Mouse (Mus musculus): ENCODE measurements at regions not wholly inside any gene's neighbourhood (a gene's known extent, or its start where the extent isn't known, plus 50 kb on each side); places are given as distances from the start of the nearest gene placed in this dataset.

DNA sequence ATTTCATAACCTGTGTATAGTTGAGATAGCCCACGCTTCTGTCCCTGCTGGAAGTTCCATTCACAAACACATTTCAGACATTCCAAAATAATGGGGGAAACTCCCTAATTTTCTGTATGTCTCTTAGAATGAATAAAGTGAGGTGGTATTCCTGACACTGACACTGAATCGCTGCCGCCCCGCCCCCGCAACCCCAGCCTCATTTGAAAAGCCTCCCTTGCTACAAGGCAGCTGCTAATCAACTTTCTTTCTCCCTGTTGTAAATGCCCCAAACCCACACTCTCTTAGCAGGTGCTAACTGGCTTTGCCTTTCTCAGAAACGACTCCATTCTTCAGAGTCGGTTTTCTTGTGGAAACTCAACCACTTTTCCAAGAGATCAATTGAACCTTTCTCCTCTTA lies 66.4 kb upstream of the Zfp280d start:
- intact Hi-C loops (cut with DNase I), result no loop called here
- no peak for DNase-seq

DNA sequence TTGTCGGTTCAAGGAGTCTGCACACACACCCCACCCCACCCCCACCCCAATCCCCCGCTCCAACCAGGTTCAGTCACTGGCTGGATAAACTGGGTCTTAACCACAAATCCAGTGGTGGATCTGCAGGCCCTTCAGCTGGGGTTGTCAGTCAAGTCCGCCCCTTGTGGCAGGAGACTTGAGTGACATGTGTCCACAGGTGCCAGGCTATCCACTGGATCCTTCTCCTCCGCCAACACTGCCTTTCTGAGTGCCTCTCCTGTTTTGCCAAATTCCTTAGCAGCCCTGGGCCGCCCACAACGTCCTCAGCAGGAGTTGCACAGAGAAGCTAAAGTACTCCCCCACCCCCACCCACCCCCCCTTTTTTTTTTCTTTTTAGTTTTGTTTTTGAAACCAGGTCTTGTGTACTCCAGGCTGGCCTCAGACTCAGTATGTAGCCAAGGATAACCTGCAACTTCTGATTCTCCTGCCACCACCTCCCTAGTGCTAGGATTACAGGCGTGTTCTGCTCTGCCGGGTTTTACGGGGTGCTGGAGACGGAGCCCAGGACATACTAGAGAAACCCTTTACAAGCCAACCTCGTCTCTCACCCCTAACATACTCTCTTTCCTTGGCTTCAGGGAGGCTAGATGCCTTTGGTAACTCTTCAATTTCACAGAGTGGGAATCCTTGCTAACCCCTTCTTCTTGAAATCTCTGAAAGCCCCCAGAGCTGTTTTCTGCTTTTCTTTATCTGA lies 57.2 kb upstream of the Zfp280d start:
- peak; percentile 20 to 45 for DNase-seq
- intact Hi-C loops (cut with DNase I), result loop anchor here (1.0 kb wide), 1 partner anchor 55 kb away; no protein-coding TSS in a partner anchor

DNA sequence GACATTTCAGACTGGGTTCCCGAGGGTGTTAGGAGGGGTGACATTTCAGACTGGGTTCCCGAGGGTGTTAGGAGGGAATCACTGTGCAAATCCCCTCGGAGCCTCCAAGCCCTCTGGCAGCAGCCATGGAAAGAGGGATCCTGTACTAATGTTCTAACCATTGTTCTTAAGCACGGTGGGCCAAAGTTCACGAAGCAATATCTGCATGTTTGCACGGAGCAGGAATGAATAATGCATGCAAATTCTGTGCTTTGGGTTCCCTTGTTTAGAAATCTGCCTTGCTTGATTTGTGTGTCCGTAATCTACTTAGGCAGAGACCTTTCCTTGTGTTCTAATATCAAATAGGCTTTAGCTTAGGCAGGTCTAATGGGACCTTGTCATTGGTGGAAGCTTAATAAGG lies 55.9 kb upstream of the Zfp280d start:
- intact Hi-C loops (cut with DNase I), result loop anchor here (1.0 kb wide), 1 partner anchor 54 kb away; no protein-coding TSS in a partner anchor
- DNase-seq, result no peak

DNA sequence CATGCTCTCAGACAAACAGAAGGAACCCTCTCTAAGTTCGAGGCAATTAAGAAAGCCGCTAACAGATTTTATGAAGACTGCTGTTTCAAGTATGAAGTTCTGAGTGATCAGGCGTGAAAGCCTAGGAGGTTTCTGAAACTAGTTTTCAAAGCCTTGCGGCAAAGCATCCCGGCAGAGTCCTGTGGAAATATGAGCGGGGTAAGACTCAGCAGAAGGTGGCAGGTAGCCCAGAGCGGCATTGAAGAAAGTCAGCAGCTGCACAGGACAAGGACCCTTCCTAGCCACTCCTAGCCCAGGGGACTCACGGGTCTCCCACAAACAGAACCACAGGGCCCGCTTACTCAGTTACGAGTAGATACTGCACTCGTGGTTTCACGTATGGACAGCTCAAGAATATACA lies 54.8 kb upstream of the Zfp280d start:
- peak; percentile 11 to 26 for DNase-seq
- intact Hi-C loops (cut with DNase I), result no loop called here

DNA sequence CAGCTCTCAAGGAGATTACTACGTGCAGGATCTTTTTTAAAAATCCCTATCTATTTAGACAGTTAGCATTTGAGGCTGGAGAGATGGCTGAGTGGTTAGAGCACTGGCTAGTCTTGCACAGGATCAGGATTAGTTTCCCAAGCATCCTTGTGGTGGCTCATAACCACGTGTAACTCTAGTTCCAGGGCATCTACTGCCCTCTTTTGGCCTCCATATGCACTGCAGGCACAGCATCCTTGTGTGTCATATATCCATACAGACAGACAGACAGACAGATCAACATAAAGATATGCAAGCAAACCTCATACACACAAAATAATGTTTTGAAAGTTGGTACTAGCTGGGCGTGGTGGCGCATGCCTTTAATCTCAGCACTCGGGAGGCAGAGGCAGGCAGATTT lies 53.3 kb upstream of the Zfp280d start:
- intact Hi-C loops (cut with DNase I), result no loop called here
- DNase-seq, result no peak
